Mouse (Mus musculus) neural tube, embryonic 15.5 days (tissue): Measurements from ENCODE around the gene Ovch2. TPM values are rescaled to one million over a fixed set of nuclear protein-coding genes. Genes with fewer than 3 reads are reported as not detected.
"Not testable (repeated sequence)": the region's sequence is repeated elsewhere in the genome, so short reads cannot be mapped to it uniquely, and the experiment has no call there.

ENCODE experiments used
- ATAC-seq: fragments of 200-750 bp; cut with Nextera tagmentation; 2 replicates; pipeline ENCODE4 v1.8.0; 2017; ENCODE audit warnings: mild to moderate bottlenecking, moderate TSS enrichment, moderate library complexity; ENCODE audit not compliant: low FRiP score
- H3K27ac ChIP-seq: fragments of 300-500 bp; sonication (generic); replicated peaks from 2 replicates; pipeline ENCODE4 v1.5.1; 2015; ENCODE audit warnings: mild to moderate bottlenecking, inconsistent platforms
- H3K27me3 ChIP-seq: fragments of 300-500 bp; sonication (generic); replicated peaks from 2 replicates; pipeline ENCODE4 v1.6.1; 2015; ENCODE audit warnings: inconsistent platforms
- H3K36me3 ChIP-seq: fragments of 300-500 bp; sonication (generic); 2 replicates; pipeline ENCODE4 v1.6.1; 2015; ENCODE audit warnings: inconsistent platforms
- H3K4me1 ChIP-seq: fragments of 300-500 bp; sonication (generic); 2 replicates; pipeline ENCODE4 v1.6.1; 2015; ENCODE audit warnings: inconsistent platforms
- H3K4me2 ChIP-seq: fragments of 300-500 bp; sonication (generic); 2 replicates; pipeline ENCODE4 v1.6.1; 2015; ENCODE audit warnings: inconsistent platforms, mild to moderate bottlenecking, moderate library complexity
- H3K4me3 ChIP-seq: fragments of 300-500 bp; sonication (generic); replicated peaks from 2 replicates; pipeline ENCODE4 v1.5.1; 2015; ENCODE audit warnings: mild to moderate bottlenecking, inconsistent platforms
- H3K9ac ChIP-seq: fragments of 300-500 bp; sonication (generic); replicated peaks from 2 replicates; pipeline ENCODE4 v1.6.1; 2015; ENCODE audit warnings: mild to moderate bottlenecking, inconsistent platforms
- H3K9me3 ChIP-seq: fragments of 300-500 bp; sonication (generic); replicated peaks from 2 replicates; pipeline ENCODE4 v1.6.1; 2016; ENCODE audit warnings: inconsistent platforms
- WGBS: fragments of 180-500 bp; shearing (Covaris S2); methylation state at CpG from one replicate; pipeline ENCODE4 v1.1.7; 2015; ENCODE audit warnings: mixed read lengths; 5-methylcytosine and 5-hydroxymethylcytosine counted together
- polyA plus RNA-seq: library from polyadenylated mRNA; unstranded; fragments of >200 nt; fragmentation: Nextera tagmentation; extraction: Ambion mirVana; gene quantifications from 2 replicates; pipeline ENCODE4 v1.2.1, GENCODE M21; 2015

Gene Ovch2
- polyA plus RNA-seq: not detected in 2 replicates

GRCm38 (mm10) chr7:107801108-107801507 lies at the start of gene Ovch2:
TSS of gene Ovch2 (minus strand) at chr7:107801208.
- no peak within 1 kb of the TSS for H3K27ac ChIP-seq
- no peak for ATAC-seq
- no peak within 1 kb of the TSS for H3K9ac ChIP-seq
- H3K4me1 ChIP-seq: no peaks in the 10 kb centered on the region
- no peak within 1 kb of the TSS for H3K4me3 ChIP-seq
- no peaks in the 10 kb centered on the region for H3K36me3 ChIP-seq
- no peak within 1 kb of the TSS for H3K4me2 ChIP-seq
- no peaks in the 10 kb centered on the region for H3K27me3 ChIP-seq
- H3K9me3 ChIP-seq: no peaks in the 10 kb centered on the region
- 90% methylated on average over 2 of the region's 2 CpGs for WGBS

GRCm38 (mm10) chr7:107847390-107847789 lies 46.4 kb upstream of the Ovch2 start, which contains the start of gene Olfr470:
TSS of gene Olfr470 (minus strand) at chr7:107847490.
- not testable (repeated sequence) for H3K9ac ChIP-seq

GRCm38 (mm10) chr7:107841719-107842118 lies 40.7 kb upstream of the Ovch2 start:
- Histone ChIP-seq H3K27ac (no peak overlapping the region), H3K4me3 (no peak overlapping the region), H3K9ac (no peak overlapping the region), H3K4me1 (no peaks in the 10 kb centered on the region), H3K9me3 (no peaks in the 10 kb centered on the region), H3K27me3 (no peaks in the 10 kb centered on the region), H3K4me2 (no peak overlapping the region), H3K36me3 (no peaks in the 10 kb centered on the region)
- 86% methylated on average over 1 of the region's 1 CpGs for WGBS
- ATAC-seq: no peak

More at GRCm38 (mm10) chr7:107847390-107847789, 46.4 kb upstream of the Ovch2 start, which contains the start of gene Olfr470:
- H3K4me1 ChIP-seq, H3K27ac ChIP-seq, H3K9me3 ChIP-seq, ATAC-seq, H3K27me3 ChIP-seq, H3K4me3 ChIP-seq, H3K36me3 ChIP-seq, H3K4me2 ChIP-seq: not testable (repeated sequence)
- 88% methylated on average over 1 of the region's 1 CpGs for WGBS

GRCm38 (mm10) chr7:107825441-107825840 lies 24.4 kb upstream of the Ovch2 start, which contains the start of gene Olfr469:
TSS of gene Olfr469 (minus strand) at chr7:107825541.
- not testable (repeated sequence) for H3K36me3 ChIP-seq, H3K4me3 ChIP-seq, H3K9ac ChIP-seq, H3K9me3 ChIP-seq, H3K4me1 ChIP-seq, ATAC-seq, H3K27me3 ChIP-seq, H3K27ac ChIP-seq, H3K4me2 ChIP-seq

DNA sequence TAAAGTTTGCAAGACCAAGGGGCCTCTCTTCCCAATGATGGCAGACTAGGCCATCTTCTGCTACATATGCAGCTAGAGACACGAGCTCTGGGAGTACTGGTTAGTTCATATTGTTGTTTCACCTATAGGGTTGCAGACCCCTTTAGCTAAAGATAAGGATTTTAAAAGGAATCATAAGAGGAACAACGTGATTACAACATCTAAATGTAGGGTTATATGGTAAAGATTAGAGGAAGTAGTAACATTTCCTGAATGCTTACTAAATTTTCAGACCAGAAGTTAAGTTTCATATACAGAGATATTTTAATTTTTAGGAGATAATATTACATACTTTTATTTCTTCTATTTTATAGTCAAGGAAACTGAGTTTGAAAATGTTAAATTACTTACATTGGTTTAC lies 22.9 kb upstream of the Ovch2 start:
- not testable (repeated sequence) for H3K27ac ChIP-seq, H3K27me3 ChIP-seq, H3K4me1 ChIP-seq, H3K4me2 ChIP-seq, H3K9ac ChIP-seq, H3K9me3 ChIP-seq, H3K36me3 ChIP-seq, H3K4me3 ChIP-seq, ATAC-seq
- 71% methylated on average over 2 of the region's 2 CpGs for WGBS

DNA sequence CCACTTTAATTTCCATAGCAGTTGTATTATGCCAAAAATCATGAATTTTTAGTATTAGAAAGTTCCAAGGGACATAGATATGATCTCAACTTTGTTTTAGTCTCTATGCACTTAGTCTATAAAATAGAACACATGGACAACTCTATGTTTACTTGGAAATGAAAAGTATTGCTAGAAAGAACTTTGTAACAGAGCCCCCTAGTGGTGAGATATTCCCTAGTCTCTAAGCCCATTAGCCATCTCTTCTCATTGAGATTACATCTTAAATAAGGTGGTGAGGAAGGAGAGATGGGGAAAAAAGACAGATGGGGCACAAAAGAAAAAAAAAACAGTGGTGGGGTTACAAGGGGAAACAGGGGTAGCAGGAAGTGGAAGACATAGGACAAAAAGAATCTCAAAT lies 18.4 kb upstream of the Ovch2 start:
- Histone ChIP-seq H3K4me1 (no peaks in the 10 kb centered on the region), H3K9ac (no peak overlapping the region), H3K9me3 (no peaks in the 10 kb centered on the region), H3K27me3 (no peaks in the 10 kb centered on the region), H3K4me2 (no peak overlapping the region), H3K4me3 (no peak overlapping the region), H3K36me3 (no peaks in the 10 kb centered on the region), H3K27ac (no peak overlapping the region)
- ATAC-seq: no peak

DNA sequence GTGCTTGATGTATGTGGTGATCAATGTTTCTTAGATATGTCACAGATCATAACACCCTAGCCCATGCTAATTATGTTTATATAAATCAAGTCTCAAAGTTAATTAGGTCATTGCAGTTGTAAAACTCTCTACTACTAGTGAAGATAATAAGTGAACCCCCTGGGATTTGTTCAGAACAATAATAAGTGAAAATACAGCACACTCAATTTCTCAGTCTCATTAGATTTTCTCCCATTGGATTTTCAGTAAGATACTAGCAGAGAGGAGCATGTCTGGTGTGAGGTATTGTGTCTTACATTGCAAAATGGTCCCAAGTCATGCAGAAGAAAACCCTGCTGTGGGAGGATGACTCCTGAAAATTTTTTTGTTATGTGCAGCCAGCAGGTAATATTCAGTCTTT lies 11.0 kb upstream of the Ovch2 start, which contains the start of gene Olfr467:
Gene Olfr467 (plus strand): TSS at position 301 of the 400 bp plus-strand sequence.
- no peak within 1 kb of the TSS for H3K4me3 ChIP-seq
- no peak within 1 kb of the TSS for H3K9ac ChIP-seq
- no peaks in the 10 kb centered on the region for H3K9me3 ChIP-seq
- no peaks in the 10 kb centered on the region for H3K36me3 ChIP-seq
- H3K4me1 ChIP-seq: no peaks in the 10 kb centered on the region
- no peak for ATAC-seq
- H3K4me2 ChIP-seq: no peak within 1 kb of the TSS
- no peak within 1 kb of the TSS for H3K27ac ChIP-seq
- H3K27me3 ChIP-seq: no peaks in the 10 kb centered on the region

GRCm38 (mm10) chr7:107802138-107802537 lies 1.1 kb upstream of the Ovch2 start:
- no peak for ATAC-seq
- Histone ChIP-seq H3K4me2 (no peak overlapping the region), H3K4me3 (no peak overlapping the region), H3K36me3 (no peaks in the 10 kb centered on the region), H3K9me3 (0 out of 2 replicates have a peak, but pooled peaks cover 4% of the 10 kb centered on the region), H3K9ac (no peak overlapping the region), H3K27ac (no peak overlapping the region), H3K27me3 (no peaks in the 10 kb centered on the region), H3K4me1 (no peaks in the 10 kb centered on the region)
- WGBS: 78% methylated on average over 3 of the region's 3 CpGs

DNA sequence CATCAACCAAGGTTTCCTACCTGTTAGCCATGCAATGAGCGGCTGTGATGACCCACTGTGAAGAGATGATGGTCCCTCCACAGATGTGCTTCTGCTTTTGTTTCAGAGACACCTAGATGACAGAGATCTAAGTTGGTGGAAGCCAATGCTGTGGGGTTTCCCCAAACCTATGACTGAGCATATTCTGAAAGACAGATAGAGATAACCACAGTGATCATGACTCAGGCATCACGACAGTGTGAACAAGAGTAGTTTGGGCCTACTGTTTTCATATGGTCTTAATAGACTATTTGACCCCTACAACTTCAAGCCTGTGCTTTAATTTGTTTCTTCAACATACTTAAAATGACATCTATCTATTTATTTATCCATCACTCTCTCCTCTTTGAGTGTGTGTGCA lies 4.5 kb downstream of the Ovch2 start:
- WGBS: 91% methylated on average over 2 of the region's 2 CpGs

DNA sequence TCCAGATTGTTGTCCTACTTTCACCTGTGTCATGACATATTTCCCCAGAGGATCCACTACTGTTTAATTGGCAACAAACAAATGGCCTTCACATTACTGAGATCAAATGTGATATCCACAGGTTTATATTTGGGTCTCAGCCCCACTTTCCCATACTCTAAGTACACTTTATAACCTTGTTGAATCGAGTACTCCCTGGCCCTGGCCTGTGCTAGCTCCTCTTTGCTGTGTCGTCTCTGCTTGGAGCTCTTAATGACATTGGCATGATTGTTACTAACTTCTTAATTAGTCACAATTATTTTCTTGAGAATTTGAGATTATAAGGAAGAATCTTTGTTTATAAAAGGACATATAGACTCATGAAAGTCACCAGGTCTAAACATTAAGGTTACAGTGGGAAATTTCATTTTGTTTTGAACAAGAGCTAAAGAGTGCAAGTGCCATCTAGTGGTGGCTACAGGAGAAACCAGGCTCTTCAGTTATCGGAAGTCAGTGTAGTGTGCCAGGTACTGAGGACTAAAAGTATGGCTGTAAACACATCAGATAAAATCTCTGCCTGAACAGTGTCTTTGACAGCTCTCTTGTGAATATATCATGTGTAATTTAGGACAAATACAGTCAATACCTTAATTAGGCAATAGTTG lies 12.9 kb downstream of the Ovch2 start:
- no peak overlapping the region for H3K27ac ChIP-seq
- no peaks in the 10 kb centered on the region for H3K36me3 ChIP-seq
- WGBS: 58% methylated on average over 3 of the region's 3 CpGs
- H3K4me1 ChIP-seq: no peaks in the 10 kb centered on the region
- H3K9me3 ChIP-seq: no peaks in the 10 kb centered on the region
- H3K4me3 ChIP-seq: no peak overlapping the region
- H3K9ac ChIP-seq: no peak overlapping the region
- no peaks in the 10 kb centered on the region for H3K27me3 ChIP-seq
- peak; percentile 69; the same call in 1 of the 2 replicates for ATAC-seq
- H3K4me2 ChIP-seq: no peak overlapping the region

More for the DNA sequence above, 4.5 kb downstream of the Ovch2 start:
- H3K27ac ChIP-seq: no peak overlapping the region
- no peak overlapping the region for H3K4me2 ChIP-seq
- no peaks in the 10 kb centered on the region for H3K36me3 ChIP-seq
- no peaks in the 10 kb centered on the region for H3K27me3 ChIP-seq
- H3K4me1 ChIP-seq: no peaks in the 10 kb centered on the region
- no peak for ATAC-seq
- no peak overlapping the region for H3K4me3 ChIP-seq
- H3K9me3 ChIP-seq: no peaks in the 10 kb centered on the region
- H3K9ac ChIP-seq: no peak overlapping the region

DNA sequence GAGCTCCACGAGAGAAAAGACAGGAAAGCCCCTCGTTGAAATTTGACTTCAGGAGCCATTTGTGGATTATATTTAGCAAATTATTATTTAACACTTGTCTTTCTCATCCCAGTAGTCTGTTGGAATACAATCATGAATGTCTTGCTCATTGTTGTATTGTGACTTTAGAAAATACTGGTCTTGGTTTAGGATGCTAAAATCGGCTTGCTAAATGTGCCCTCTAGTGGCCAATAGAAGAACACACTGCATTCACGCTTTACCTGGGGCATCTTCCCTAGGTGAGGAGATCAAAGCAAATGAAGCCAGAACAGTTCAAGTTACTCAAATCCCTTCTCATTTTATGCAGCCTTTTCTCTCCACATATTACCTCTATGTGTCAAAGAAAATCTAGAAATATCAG lies 21.4 kb downstream of the Ovch2 start:
- H3K4me3 ChIP-seq: no peak overlapping the region
- H3K4me1 ChIP-seq: no peaks in the 10 kb centered on the region
- H3K9ac ChIP-seq: no peak overlapping the region
- WGBS: 47% methylated on average over 4 of the region's 4 CpGs
- H3K36me3 ChIP-seq: no peaks in the 10 kb centered on the region
- no peaks in the 10 kb centered on the region for H3K27me3 ChIP-seq
- H3K4me2 ChIP-seq: no peak overlapping the region
- no peaks in the 10 kb centered on the region for H3K9me3 ChIP-seq
- H3K27ac ChIP-seq: no peak overlapping the region
- no peak for ATAC-seq

DNA sequence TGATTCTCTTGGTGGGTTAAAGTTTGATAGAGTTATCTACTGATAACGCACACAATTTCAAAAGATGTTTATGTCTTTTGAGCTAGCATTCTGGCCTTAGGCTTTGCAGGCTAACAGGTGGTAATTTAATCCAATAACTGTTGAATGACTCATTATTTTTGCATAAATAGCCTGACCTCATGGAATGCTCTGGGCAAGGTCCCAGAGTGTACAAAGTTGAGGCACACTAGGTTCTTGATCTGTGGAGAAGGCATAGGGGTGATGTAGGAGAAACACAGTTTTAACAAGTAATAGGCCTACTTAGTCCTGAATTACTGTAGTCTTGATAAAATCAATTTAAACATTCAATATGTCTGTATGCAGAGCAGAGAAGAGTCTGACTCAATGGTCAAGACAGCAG lies 22.8 kb downstream of the Ovch2 start:
- ATAC-seq: no peak

More for the DNA sequence above, 22.8 kb downstream of the Ovch2 start:
- Histone ChIP-seq H3K9me3 (no peaks in the 10 kb centered on the region), H3K27ac (no peak overlapping the region), H3K4me2 (no peak overlapping the region), H3K9ac (no peak overlapping the region), H3K4me1 (no peaks in the 10 kb centered on the region), H3K27me3 (no peaks in the 10 kb centered on the region), H3K36me3 (no peaks in the 10 kb centered on the region), H3K4me3 (no peak overlapping the region)
- 89% methylated on average over 1 of the region's 1 CpGs for WGBS
